Mouse (Mus musculus): Measurements from ENCODE around the gene Btbd17. TPM values are rescaled to one million over a fixed set of nuclear protein-coding genes. Genes with fewer than 3 reads are reported as not detected.
A peak's percentile ranks its signal among the peaks of the same experiment; 100 is the strongest.

The Btbd17 gene
- 0.23 and 0.34 TPM in 2 replicates for polyA plus RNA-seq (2015; fragmentation: Nextera tagmentation; extraction: Ambion mirVana)

- Histone ChIP-seq H3K27ac (ENCODE audit: low read length) (no peak within 1 kb of the TSS), H3K27me3 (ENCODE audit: control insufficient read depth, insufficient read depth, low read depth, low read length) (peaks cover 31% of the 10 kb centered on the region), H3K4me2 (ENCODE audit: low read depth, low read length) (peak within 1 kb of the TSS; percentile 67), H3K36me3 (ENCODE audit: control insufficient read depth, insufficient read depth, low read length) (no peaks in the 10 kb centered on the region), H3K9ac (ENCODE audit: low read length) (no peak within 1 kb of the TSS), H3K9me3 (ENCODE audit: control insufficient read depth, low read length) (no peaks in the 10 kb centered on the region), H3K4me3 (ENCODE audit: low read length) (peak within 1 kb of the TSS; percentile 42), H3K4me1 (replicated peaks; ENCODE audit: control insufficient read depth, insufficient read depth, low read length) (peaks cover 18% of the 10 kb centered on the region)
- no peak; the same call in 1 of the 2 replicates for ATAC-seq (ENCODE audit: low read depth)
- 18% methylated on average over 4 of the region's 4 CpGs for WGBS
These were observed at the start of gene Btbd17 for GRCm38 (mm10) chr11:114795848-114796322. Gene Btbd17 (minus strand): TSS chr11:114795945.

- no peak overlapping the region for H3K27ac ChIP-seq (ENCODE audit: low read length)
- no peaks in the 10 kb centered on the region for H3K36me3 ChIP-seq (ENCODE audit: control insufficient read depth, insufficient read depth, low read length)
- H3K9me3 ChIP-seq (ENCODE audit: control insufficient read depth, low read length), result no peaks in the 10 kb centered on the region
- WGBS, result 77% methylated on average over 7 of the region's 7 CpGs
- ATAC-seq (ENCODE audit: low read depth), result no peak
- peaks cover 10% of the 10 kb centered on the region; the same call in 1 of the 2 replicates for H3K4me1 ChIP-seq (replicated peaks; ENCODE audit: control insufficient read depth, insufficient read depth, low read length)
- H3K4me3 ChIP-seq (ENCODE audit: low read length), result no peak overlapping the region
- peak overlapping the region; percentile 39; the same call in 1 of the 2 replicates for H3K9ac ChIP-seq (ENCODE audit: low read length)
- no peak overlapping the region for H3K4me2 ChIP-seq (ENCODE audit: low read depth, low read length)
- no peaks in the 10 kb centered on the region for H3K27me3 ChIP-seq (ENCODE audit: control insufficient read depth, insufficient read depth, low read depth, low read length)
These were observed 48.9 kb upstream of the Btbd17 start for GRCm38 (mm10) chr11:114844464-114845220.

GRCm38 (mm10) chr11:114843818-114844463 is 48.2 kb upstream of the Btbd17 start:
- no peaks in the 10 kb centered on the region for H3K9me3 ChIP-seq (ENCODE audit: control insufficient read depth, low read length)
- 13% methylated on average over 8 of the region's 8 CpGs for WGBS
- no peak overlapping the region for H3K4me2 ChIP-seq (ENCODE audit: low read depth, low read length)
- H3K9ac ChIP-seq (ENCODE audit: low read length), result peak overlapping the region; percentile 39; the same call in 1 of the 2 replicates
- no peak overlapping the region for H3K27ac ChIP-seq (ENCODE audit: low read length)
- ATAC-seq (ENCODE audit: low read depth), result peak; percentile 76
- peaks cover 3% of the 10 kb centered on the region; the same call in 1 of the 2 replicates for H3K4me1 ChIP-seq (replicated peaks; ENCODE audit: control insufficient read depth, insufficient read depth, low read length)
- H3K27me3 ChIP-seq (ENCODE audit: control insufficient read depth, insufficient read depth, low read depth, low read length), result no peaks in the 10 kb centered on the region
- H3K4me3 ChIP-seq (ENCODE audit: low read length), result no peak overlapping the region
- no peaks in the 10 kb centered on the region for H3K36me3 ChIP-seq (ENCODE audit: control insufficient read depth, insufficient read depth, low read length)

- H3K4me2 ChIP-seq (ENCODE audit: low read depth, low read length), result no peak overlapping the region
- ATAC-seq (ENCODE audit: low read depth), result no peak
- no peaks in the 10 kb centered on the region; the same call in 1 of the 2 replicates for H3K9me3 ChIP-seq (ENCODE audit: control insufficient read depth, low read length)
- H3K9ac ChIP-seq (ENCODE audit: low read length), result no peak overlapping the region
- no peaks in the 10 kb centered on the region for H3K27me3 ChIP-seq (ENCODE audit: control insufficient read depth, insufficient read depth, low read depth, low read length)
- no peak overlapping the region for H3K4me3 ChIP-seq (ENCODE audit: low read length)
- H3K4me1 ChIP-seq (replicated peaks; ENCODE audit: control insufficient read depth, insufficient read depth, low read length), result peaks cover 30% of the 10 kb centered on the region
- no peak overlapping the region for H3K27ac ChIP-seq (ENCODE audit: low read length)
- WGBS, result 43% methylated on average over 5 of the region's 5 CpGs
- no peaks in the 10 kb centered on the region for H3K36me3 ChIP-seq (ENCODE audit: control insufficient read depth, insufficient read depth, low read length)
These were observed 37.4 kb upstream of the Btbd17 start for GRCm38 (mm10) chr11:114833166-114833565.

GRCm38 (mm10) chr11:114830433-114830773 is 34.7 kb upstream of the Btbd17 start:
- H3K27ac ChIP-seq (ENCODE audit: low read length), result peak overlapping the region; percentile 98
- peaks cover 37% of the 10 kb centered on the region for H3K4me1 ChIP-seq (replicated peaks; ENCODE audit: control insufficient read depth, insufficient read depth, low read length)
- peak; percentile 30; the same call in 1 of the 2 replicates for ATAC-seq (ENCODE audit: low read depth)
- peak overlapping the region; percentile 72 for H3K4me2 ChIP-seq (ENCODE audit: low read depth, low read length)
- no peaks in the 10 kb centered on the region for H3K36me3 ChIP-seq (ENCODE audit: control insufficient read depth, insufficient read depth, low read length)
- H3K9me3 ChIP-seq (ENCODE audit: control insufficient read depth, low read length), result no peaks in the 10 kb centered on the region
- peak overlapping the region; percentile 40 for H3K4me3 ChIP-seq (ENCODE audit: low read length)
- H3K27me3 ChIP-seq (ENCODE audit: control insufficient read depth, insufficient read depth, low read depth, low read length), result no peaks in the 10 kb centered on the region
- 14% methylated on average over 8 of the region's 8 CpGs for WGBS
- peak overlapping the region; percentile 66 for H3K9ac ChIP-seq (ENCODE audit: low read length)

GRCm38 (mm10) chr11:114829499-114830432 is 34.0 kb upstream of the Btbd17 start:
- H3K36me3 ChIP-seq (ENCODE audit: control insufficient read depth, insufficient read depth, low read length), result no peaks in the 10 kb centered on the region
- H3K27ac ChIP-seq (ENCODE audit: low read length), result peak overlapping the region; percentile 98
- no peaks in the 10 kb centered on the region for H3K9me3 ChIP-seq (ENCODE audit: control insufficient read depth, low read length)
- 6% methylated on average over 24 of the region's 24 CpGs for WGBS
- peaks cover 37% of the 10 kb centered on the region for H3K4me1 ChIP-seq (replicated peaks; ENCODE audit: control insufficient read depth, insufficient read depth, low read length)
- H3K27me3 ChIP-seq (ENCODE audit: control insufficient read depth, insufficient read depth, low read depth, low read length), result no peaks in the 10 kb centered on the region
- peak overlapping the region; percentile 72 for H3K4me2 ChIP-seq (ENCODE audit: low read depth, low read length)
- H3K9ac ChIP-seq (ENCODE audit: low read length), result peak overlapping the region; percentile 66
- ATAC-seq (ENCODE audit: low read depth), result peak; percentile 92
- peak overlapping the region; percentile 40 for H3K4me3 ChIP-seq (ENCODE audit: low read length)

- ATAC-seq (ENCODE audit: low read depth), result no peak
- H3K27ac ChIP-seq (ENCODE audit: low read length), result no peak overlapping the region; the same call in 1 of the 2 replicates
- H3K4me1 ChIP-seq (replicated peaks; ENCODE audit: control insufficient read depth, insufficient read depth, low read length), result peaks cover 42% of the 10 kb centered on the region
These were observed 30.9 kb upstream of the Btbd17 start for GRCm38 (mm10) chr11:114826686-114827085.

GRCm38 (mm10) chr11:114823199-114823725 is 27.5 kb upstream of the Btbd17 start:
- ATAC-seq (ENCODE audit: low read depth), result peak; percentile 34
- Histone ChIP-seq H3K4me2 (ENCODE audit: low read depth, low read length) (0 out of 2 replicates have a peak overlapping the region, but pooled peaks have one; percentile 38), H3K4me1 (replicated peaks; ENCODE audit: control insufficient read depth, insufficient read depth, low read length) (peaks cover 29% of the 10 kb centered on the region), H3K4me3 (ENCODE audit: low read length) (no peak overlapping the region), H3K36me3 (ENCODE audit: control insufficient read depth, insufficient read depth, low read length) (no peaks in the 10 kb centered on the region), H3K27ac (ENCODE audit: low read length) (peak overlapping the region; percentile 92), H3K9me3 (ENCODE audit: control insufficient read depth, low read length) (no peaks in the 10 kb centered on the region), H3K27me3 (ENCODE audit: control insufficient read depth, insufficient read depth, low read depth, low read length) (no peaks in the 10 kb centered on the region), H3K9ac (ENCODE audit: low read length) (no peak overlapping the region; the same call in 1 of the 2 replicates)
- 7% methylated on average over 11 of the region's 11 CpGs for WGBS

More at GRCm38 (mm10) chr11:114826686-114827085, 30.9 kb upstream of the Btbd17 start:
- H3K27me3 ChIP-seq (ENCODE audit: control insufficient read depth, insufficient read depth, low read depth, low read length), result no peaks in the 10 kb centered on the region
- 29% methylated on average over 5 of the region's 5 CpGs for WGBS
- H3K36me3 ChIP-seq (ENCODE audit: control insufficient read depth, insufficient read depth, low read length), result no peaks in the 10 kb centered on the region
- no peak overlapping the region for H3K4me3 ChIP-seq (ENCODE audit: low read length)
- H3K4me2 ChIP-seq (ENCODE audit: low read depth, low read length), result no peak overlapping the region
- H3K9ac ChIP-seq (ENCODE audit: low read length), result no peak overlapping the region
- no peaks in the 10 kb centered on the region for H3K9me3 ChIP-seq (ENCODE audit: control insufficient read depth, low read length)
